Mouse (Mus musculus): ENCODE results near the gene Hadh. TPM values are rescaled to one million over a fixed set of nuclear protein-coding genes. Genes with fewer than 3 reads are reported as not detected.

Hadh gene
- total and polyA plus RNA-seq, 3 experiments = 39.1 to 66.9 TPM; not detected in 1

DNA sequence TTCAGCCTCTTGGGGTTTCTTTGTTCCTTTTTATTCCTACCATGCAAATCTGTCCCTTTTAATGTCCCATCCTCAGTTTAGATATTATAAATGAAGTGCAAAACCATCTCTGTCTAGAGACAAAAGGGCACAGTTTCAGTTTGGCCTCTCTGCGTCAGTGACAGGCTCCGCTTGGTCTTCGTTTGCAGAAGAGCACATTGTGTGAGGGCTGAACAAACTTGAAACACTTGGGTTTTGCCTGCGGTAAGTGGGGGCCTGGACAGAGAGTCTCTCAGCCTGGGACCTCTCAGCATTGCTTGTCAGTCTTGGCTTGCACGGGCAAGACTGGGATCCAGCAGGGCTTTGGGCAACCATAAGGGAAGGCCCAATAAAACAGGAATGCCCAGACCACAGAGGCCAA is 85.7 kb downstream of the Hadh start:
- no peak overlapping the region for H3K4me3 ChIP-seq (ENCODE audit: control insufficient read depth in 1 of 2, insufficient read depth in 1 of 2, low read depth in 2 of 2, low read length in 2 of 2)
- H3K79me2 ChIP-seq (ENCODE audit: control insufficient read depth, insufficient read depth, low read length, poor library complexity) = no peaks in the 10 kb centered on the region
- TF ChIP-seq POLR2A (IDR thresholded peaks at IDR 0.05; ENCODE audit: control insufficient read depth in 1 of 2, insufficient read depth in 1 of 2, low read depth in 1 of 2, low read length in 2 of 2, poor library complexity in 1 of 2) (no peak), ZNF384 (IDR thresholded peaks at IDR 0.05; ENCODE audit: low read depth, low read length) (no peak), ZKSCAN1 (IDR thresholded peaks at IDR 0.05; ENCODE audit: low read depth, low read length) (no peak), SMC3 (IDR thresholded peaks at IDR 0.05; ENCODE audit: low read depth, low read length) (no peak), UBTF (IDR thresholded peaks at IDR 0.05; ENCODE audit: borderline replicate concordance, insufficient read depth, low read depth, low read length) (no peak), GABPA (IDR thresholded peaks at IDR 0.05; ENCODE audit: low read depth, low read length) (no peak), TAL1 (IDR thresholded peaks at IDR 0.05; ENCODE audit: low read length) (no peak), E2F4 (IDR thresholded peaks at IDR 0.05; ENCODE audit: borderline replicate concordance, low read depth, low read length) (no peak), NRF1 (IDR thresholded peaks at IDR 0.05; ENCODE audit: insufficient read depth, low read depth, low read length, poor library complexity, severe bottlenecking) (no peak), ZMIZ1 (IDR thresholded peaks at IDR 0.05; ENCODE audit: low read depth, low read length) (no peak), BHLHE40 (IDR thresholded peaks at IDR 0.05; ENCODE audit: borderline replicate concordance, low read depth, low read length) (no peak), USF2 (IDR thresholded peaks at IDR 0.05; ENCODE audit: borderline replicate concordance in 1 of 2, insufficient read depth in 1 of 2, low read depth in 1 of 2, low read length in 2 of 2) (no peak), SIN3A (IDR thresholded peaks at IDR 0.05; ENCODE audit: low read length) (no peak), USF1 (IDR thresholded peaks at IDR 0.05; ENCODE audit: low read depth, low read length) (no peak), EP300 (IDR thresholded peaks at IDR 0.05; ENCODE audit: low read depth in 1 of 2, low read length in 2 of 2) (no peak), TBP (IDR thresholded peaks at IDR 0.05; ENCODE audit: low read depth, low read length) (no peak), ZC3H11A (IDR thresholded peaks at IDR 0.05; ENCODE audit: low read depth, low read length) (no peak)
- H3K4me1 ChIP-seq (ENCODE audit: control insufficient read depth in 1 of 2, insufficient read depth in 2 of 2, low read length in 2 of 2) = no peaks in the 10 kb centered on the region
- H3K9me3 ChIP-seq (replicated peaks; ENCODE audit: insufficient read depth, low read length) = no peaks in the 10 kb centered on the region
- no peaks in the 10 kb centered on the region for H3K27me3 ChIP-seq (ENCODE audit: control insufficient read depth in 1 of 2, insufficient read depth in 2 of 2, low read length in 2 of 2)
- H3K27ac ChIP-seq (ENCODE audit: control insufficient read depth, low read depth, low read length) = no peak overlapping the region
- DNase-seq (ENCODE audit: low read depth, low spot score) = no peak
- H3K36me3 ChIP-seq (ENCODE audit: control insufficient read depth in 1 of 2, insufficient read depth in 2 of 2, low read length in 2 of 2) = no peaks in the 10 kb centered on the region
- no peak overlapping the region for H3K9ac ChIP-seq (ENCODE audit: control insufficient read depth, low read depth, low read length, poor library complexity, severe bottlenecking)

Other genes starting within 250 kb of the Hadh start
- 0.54 and 0.62 TPM in 2 replicates for gene Lef1, start 161.6 kb downstream of the Hadh start, total RNA-seq (2012; rRNA removed)
- gene Lef1, start 161.6 kb downstream of the Hadh start, polyA plus RNA-seq (2012; ENCODE audit: insufficient read depth in 1 of 2, insufficient read length in 2 of 2, low read depth in 1 of 2, low replicate concordance in 2 of 2, missing spikeins in 1 of 2) = under 1 TPM in 1 of 2 experiments, not detected in 1; 0.18 TPM
- gene Cyp2u1, start 31.1 kb upstream of the Hadh start, total RNA-seq (2012; rRNA removed) = 3.5 and 4.5 TPM in 2 replicates
- 1 to 10 TPM in 1 of 2 experiments, not detected in 1; 3.6 TPM for gene Cyp2u1, start 31.1 kb upstream of the Hadh start, polyA plus RNA-seq (2012; ENCODE audit: insufficient read depth in 1 of 2, insufficient read length in 2 of 2, low read depth in 1 of 2, low replicate concordance in 2 of 2, missing spikeins in 1 of 2)
- gene Sgms2, start 219.3 kb upstream of the Hadh start, total RNA-seq (2012; rRNA removed) = not detected in 2 replicates
- gene Sgms2, start 219.3 kb upstream of the Hadh start, polyA plus RNA-seq (2012; ENCODE audit: insufficient read depth in 1 of 2, insufficient read length in 2 of 2, low read depth in 1 of 2, low replicate concordance in 2 of 2, missing spikeins in 1 of 2) = not detected

Data from MEL (cell line).